Mouse (Mus musculus) spleen, adult 2 months (tissue): ENCODE measurements around the gene Dbndd2.

ENCODE experiments used
- CTCF ChIP-seq: fragments of 200-500 bp; IDR thresholded peaks from 2 replicates; pipeline ENCODE4 v1.5.1; 2011; ENCODE audit warnings: mild to moderate bottlenecking, inconsistent platforms; ENCODE audit not compliant: insufficient read depth, insufficient read length, insufficient replicate concordance; ENCODE audit errors: extremely low read depth
- POLR2A ChIP-seq: fragments of 200-500 bp; IDR thresholded peaks from 2 replicates; pipeline ENCODE4 v1.6.1; 2011; ENCODE audit warnings: low read depth, low read length, inconsistent platforms

- TF ChIP-seq CTCF: no peak
- no peak for TF ChIP-seq POLR2A
Measured at GRCm38 (mm10) chr2:164510621-164511190, 24.8 kb downstream of the Dbndd2 start.
